Mouse (Mus musculus) hematopoietic stem cell, adult 5-6 weeks (primary cell): ENCODE results near the gene Myo5a. TPM values are rescaled to one million over a fixed set of nuclear protein-coding genes. Genes with fewer than 3 reads are reported as not detected.

Experiments
- ATAC-seq, 2 experiments: fragments of 125-278 bp in 1 of 2; replicated peaks in 1 of 2; 2 replicates each; pipeline ENCODE4 v1.8.0; 2016 to 2017; ENCODE audit warnings: inconsistent platforms in 2 of 2, mild to moderate bottlenecking in 2 of 2, moderate number of reproducible peaks in 2 of 2, low read depth in 1 of 2, moderate TSS enrichment in 1 of 2; ENCODE audit not compliant: low FRiP score in 2 of 2, poor library complexity in 2 of 2, severe bottlenecking in 2 of 2, insufficient read depth in 1 of 2, low TSS enrichment in 1 of 2
- total RNA-seq: library from RNA; stranded (forward); fragments of 172-1452, 232-1000 nt; gene quantifications from 2 replicates; pipeline ENCODE4 v1.2.3, GENCODE M21; 2017

Myo5a gene
- total RNA-seq, 1 experiment from 2014 or later, result 137 TPM

- no peak for ATAC-seq
These were observed 15.8 kb upstream of the Myo5a start for GRCm38 (mm10) chr9:75055046-75055445.

- ATAC-seq, result peak; percentile 42 to 78
These were observed 6.0 kb upstream of the Myo5a start for GRCm38 (mm10) chr9:75064678-75065331.

- ATAC-seq, result peak; percentile 60 to 80
These were observed 352 bp downstream of the Myo5a start for GRCm38 (mm10) chr9:75071029-75071705.

GRCm38 (mm10) chr9:75071706-75072192, 934 bp downstream of the Myo5a start:
- ATAC-seq, result peak; percentile 75 to 79

- no peak for ATAC-seq
These were observed 1.5 kb downstream of the Myo5a start for GRCm38 (mm10) chr9:75072361-75072760.

- ATAC-seq, result no peak
These were observed 6.4 kb downstream of the Myo5a start for GRCm38 (mm10) chr9:75077191-75077590.

GRCm38 (mm10) chr9:75085242-75085824, 14.5 kb downstream of the Myo5a start:
- no peak for ATAC-seq

- ATAC-seq, result no peak
These were observed 17.0 kb downstream of the Myo5a start for GRCm38 (mm10) chr9:75087823-75088222.

- ATAC-seq, result no peak
These were observed 18.5 kb downstream of the Myo5a start for GRCm38 (mm10) chr9:75089285-75089684.

GRCm38 (mm10) chr9:75092134-75092533, 21.3 kb downstream of the Myo5a start:
- ATAC-seq, result no peak

- peak; percentile 92 to 98 for ATAC-seq
These were observed 23.9 kb downstream of the Myo5a start for GRCm38 (mm10) chr9:75094762-75095161.

GRCm38 (mm10) chr9:75098937-75099336, 28.1 kb downstream of the Myo5a start:
- no peak for ATAC-seq

GRCm38 (mm10) chr9:75100157-75100781, 29.5 kb downstream of the Myo5a start:
- peak; percentile 66 to 69; a peak in 3 of 4 replicates for ATAC-seq

GRCm38 (mm10) chr9:75102131-75102530, 31.3 kb downstream of the Myo5a start:
- ATAC-seq, result no peak

- ATAC-seq, result no peak
These were observed 45.9 kb downstream of the Myo5a start for GRCm38 (mm10) chr9:75116571-75117177.

- ATAC-seq, result no peak
These were observed 50.3 kb downstream of the Myo5a start for GRCm38 (mm10) chr9:75121126-75121525.

- ATAC-seq, result no peak
These were observed 53.4 kb downstream of the Myo5a start for GRCm38 (mm10) chr9:75124201-75124721.
